Mouse (Mus musculus) megakaryocyte, embryonic 14.5 days (primary cell): ENCODE measurements around the gene Rps15. TPM values are rescaled to one million over a fixed set of nuclear protein-coding genes. Genes with fewer than 3 reads are reported as not detected.
"Not testable (repeated sequence)": the region's sequence is repeated elsewhere in the genome, so short reads cannot be mapped to it uniquely, and the experiment has no call there.

Source experiments
- H3K27me3 ChIP-seq: replicated peaks from 2 replicates; pipeline ENCODE3; 2012; ENCODE audit warnings: inconsistent platforms
- H3K36me3 ChIP-seq: replicated peaks from 2 replicates; pipeline ENCODE3; 2012; ENCODE audit warnings: low read length, inconsistent platforms, mixed read lengths
- H3K4me1 ChIP-seq: 2 replicates; pipeline ENCODE4 v1.6.1; 2012; ENCODE audit warnings: inconsistent platforms
- H3K4me3 ChIP-seq: replicated peaks from 2 replicates; pipeline ENCODE3; 2012; ENCODE audit warnings: moderate library complexity, mild to moderate bottlenecking, inconsistent platforms
- H3K9me3 ChIP-seq: 2 replicates; pipeline ENCODE4 v1.6.1; 2012; ENCODE audit warnings: inconsistent platforms
- FLI1 ChIP-seq: IDR thresholded peaks from 2 replicates; pipeline ENCODE4 v1.6.1; 2012; ENCODE audit warnings: low read length, inconsistent platforms, mixed read lengths
- GATA1 ChIP-seq: IDR thresholded peaks from 3 replicates; pipeline ENCODE4 v1.6.1; 2012; ENCODE audit warnings: mixed read lengths, low read length, inconsistent platforms, borderline replicate concordance
- polyA plus RNA-seq: library from polyadenylated mRNA; stranded (reverse); fragments of >175 nt; gene quantifications from 2 replicates; pipeline ENCODE4 v1.2.3, GENCODE M21; 2012; ENCODE audit warnings: low replicate concordance; ENCODE audit not compliant: insufficient read depth

Gene Rps15
- 7,349 and 10,126 TPM in 2 replicates for polyA plus RNA-seq

- Histone ChIP-seq H3K4me3 (peak within 1 kb of the TSS; percentile 95), H3K9me3 (no peaks in the 10 kb centered on the region), H3K4me1 (peaks cover 56% of the 10 kb centered on the region), H3K36me3 (peaks cover 42% of the 10 kb centered on the region), H3K27me3 (peaks cover 3% of the 10 kb centered on the region)
- TF ChIP-seq GATA1 (no peak), FLI1 (peak; percentile 56; the same call in 1 of the 2 replicates)
Observed at GRCm38 (mm10) chr10:80292251-80293146, at the start of gene Rps15. Rps15 (plus strand) TSS chr10:80292453.

DNA sequence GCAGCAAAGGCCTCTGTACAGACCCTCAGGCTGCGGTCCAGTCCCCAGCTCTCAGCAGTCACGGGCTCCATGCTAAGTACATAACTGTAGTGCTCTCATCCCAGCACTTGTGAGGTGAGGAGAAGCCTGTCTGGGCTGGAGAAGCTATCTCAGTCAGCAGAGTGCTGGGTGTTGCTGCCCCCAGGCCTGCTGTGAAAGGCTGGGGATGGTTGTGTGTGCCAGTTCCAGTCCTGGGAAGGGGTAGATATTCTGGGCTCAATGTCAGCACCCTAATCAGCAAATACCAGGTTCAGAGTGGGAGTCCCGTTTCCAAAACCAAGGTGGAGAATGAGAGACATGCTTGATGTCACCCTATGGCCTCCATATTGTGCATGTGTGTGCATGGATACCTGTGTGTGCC, 49.6 kb upstream of the Rps15 start:
- H3K9me3 ChIP-seq = no peaks in the 10 kb centered on the region
- peaks cover 2% of the 10 kb centered on the region for H3K27me3 ChIP-seq
- peaks cover 71% of the 10 kb centered on the region for H3K36me3 ChIP-seq
- no peak for TF ChIP-seq FLI1
- TF ChIP-seq GATA1 = no peak
- H3K4me1 ChIP-seq = peaks cover 30% of the 10 kb centered on the region
- H3K4me3 ChIP-seq = no peak overlapping the region

- TF ChIP-seq FLI1 (no peak), GATA1 (no peak)
- peaks cover 48% of the 10 kb centered on the region for H3K36me3 ChIP-seq
- peaks cover 39% of the 10 kb centered on the region for H3K4me1 ChIP-seq
Observed at GRCm38 (mm10) chr10:80244791-80245399, 47.4 kb upstream of the Rps15 start.

DNA sequence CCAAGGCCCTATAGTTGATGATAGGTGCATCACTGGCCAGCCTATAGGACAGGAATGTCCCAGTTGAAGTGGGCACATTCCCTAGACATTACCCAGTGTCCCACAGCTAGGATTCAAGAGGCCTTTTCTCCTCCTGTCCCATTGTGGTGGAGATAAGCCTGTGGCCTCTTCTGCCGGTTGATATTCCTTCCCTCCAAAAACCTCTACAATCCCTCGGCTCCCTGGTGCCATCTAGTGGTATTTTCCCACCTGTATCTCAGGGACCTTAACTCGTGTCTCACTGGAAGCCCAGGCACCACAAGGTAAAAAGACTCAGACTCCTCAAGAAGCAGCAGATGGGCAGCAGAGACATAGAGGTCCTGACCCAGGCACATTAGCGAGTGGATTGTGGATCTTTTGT, 46.7 kb upstream of the Rps15 start:
- TF ChIP-seq GATA1 (peak; percentile 55; the same call in 1 of the 3 replicates), FLI1 (no peak)
- no peaks in the 10 kb centered on the region for H3K9me3 ChIP-seq
- H3K36me3 ChIP-seq = peaks cover 41% of the 10 kb centered on the region
- peak overlapping the region; percentile 80 for H3K4me3 ChIP-seq
- H3K4me1 ChIP-seq = peaks cover 46% of the 10 kb centered on the region
- H3K27me3 ChIP-seq = peaks cover 2% of the 10 kb centered on the region

More at GRCm38 (mm10) chr10:80244791-80245399, 47.4 kb upstream of the Rps15 start:
- H3K9me3 ChIP-seq = no peaks in the 10 kb centered on the region
- peaks cover 2% of the 10 kb centered on the region for H3K27me3 ChIP-seq
- no peak overlapping the region for H3K4me3 ChIP-seq

- peaks cover 2% of the 10 kb centered on the region for H3K27me3 ChIP-seq
- H3K4me3 ChIP-seq = peak overlapping the region; percentile 21
- no peak for TF ChIP-seq FLI1
- H3K36me3 ChIP-seq = peaks cover 41% of the 10 kb centered on the region
- no peaks in the 10 kb centered on the region for H3K9me3 ChIP-seq
- H3K4me1 ChIP-seq = peaks cover 66% of the 10 kb centered on the region
Observed at GRCm38 (mm10) chr10:80247849-80248248, 44.4 kb upstream of the Rps15 start.

DNA sequence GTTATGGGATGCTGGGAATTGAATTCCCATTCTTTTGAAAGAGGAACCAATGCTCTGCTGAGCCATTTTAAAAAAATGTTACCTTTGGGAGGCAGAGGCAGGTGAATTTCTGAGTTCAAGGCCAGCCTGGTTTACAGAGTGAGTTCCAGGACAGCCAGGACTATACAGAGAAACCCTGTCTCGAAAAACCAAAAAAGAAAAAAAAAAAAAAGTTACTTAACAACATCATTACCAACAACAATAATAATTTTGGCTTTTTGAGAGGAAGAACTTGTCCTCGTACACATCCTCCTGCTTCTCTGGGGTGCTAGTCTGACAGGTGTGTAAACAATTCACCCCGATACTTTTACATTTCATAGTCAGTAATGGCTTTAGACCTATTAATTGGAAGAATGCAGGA, 43.8 kb upstream of the Rps15 start:
- Histone ChIP-seq H3K36me3 (peaks cover 41% of the 10 kb centered on the region), H3K4me3 (peak overlapping the region; percentile 96), H3K4me1 (peaks cover 69% of the 10 kb centered on the region)
- not testable (repeated sequence) for H3K9me3 ChIP-seq, H3K27me3 ChIP-seq

GRCm38 (mm10) chr10:80248971-80249640, 43.1 kb upstream of the Rps15 start, which contains the start of gene Ndufs7:
Ndufs7 (plus strand) TSS chr10:80249121.
- Histone ChIP-seq H3K4me1 (peaks cover 72% of the 10 kb centered on the region), H3K4me3 (peak within 1 kb of the TSS; percentile 96), H3K27me3 (peaks cover 2% of the 10 kb centered on the region), H3K9me3 (no peaks in the 10 kb centered on the region), H3K36me3 (peaks cover 41% of the 10 kb centered on the region)
- TF ChIP-seq FLI1 (peak; percentile 50; the same call in 1 of the 2 replicates), GATA1 (no peak)

DNA sequence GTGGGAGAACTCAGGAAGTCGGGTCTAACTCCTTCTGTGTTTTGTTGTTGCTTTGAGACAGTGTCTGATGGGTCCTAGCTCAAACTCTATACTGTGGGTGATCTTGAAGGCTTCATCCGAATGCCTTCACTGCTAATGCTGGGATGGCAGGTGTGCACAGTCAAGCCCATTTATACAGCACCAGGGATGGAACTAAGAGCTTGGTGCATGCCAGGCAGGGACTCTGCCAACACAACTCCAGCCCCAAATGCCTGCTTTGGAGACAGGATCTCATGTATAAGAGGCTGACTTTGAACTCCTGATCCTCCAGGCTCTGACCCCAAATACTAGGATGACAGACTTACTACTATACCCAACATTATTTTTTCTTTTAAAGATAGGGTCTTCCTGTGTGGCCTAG, 42.2 kb upstream of the Rps15 start:
- Histone ChIP-seq H3K4me1 (peaks cover 73% of the 10 kb centered on the region), H3K36me3 (peaks cover 43% of the 10 kb centered on the region), H3K9me3 (no peaks in the 10 kb centered on the region), H3K4me3 (peak overlapping the region; percentile 96), H3K27me3 (peaks cover 2% of the 10 kb centered on the region)
- TF ChIP-seq FLI1 = no peak
- TF ChIP-seq GATA1 = no peak

GRCm38 (mm10) chr10:80250573-80250972, 41.7 kb upstream of the Rps15 start:
- peak overlapping the region; percentile 96 for H3K4me3 ChIP-seq
- no peaks in the 10 kb centered on the region for H3K9me3 ChIP-seq
- H3K36me3 ChIP-seq = peaks cover 48% of the 10 kb centered on the region
- peaks cover 2% of the 10 kb centered on the region for H3K27me3 ChIP-seq
- peaks cover 68% of the 10 kb centered on the region for H3K4me1 ChIP-seq
- TF ChIP-seq GATA1 (no peak), FLI1 (no peak)
